Mouse (Mus musculus) embryonic facial prominence, embryonic 10.5 days (tissue): Measurements from ENCODE around the gene Sbsn. TPM values are rescaled to one million over a fixed set of nuclear protein-coding genes. Genes with fewer than 3 reads are reported as not detected.

Experiments
- DNase-seq: peaks from one replicate; pipeline ENCODE4 v3.0.0-alpha.2; 2017; ENCODE audit warnings: low spot score
- H3K27ac ChIP-seq: fragments of 300-500 bp; sonication (generic); replicated peaks from 2 replicates; pipeline ENCODE4 v1.5.1; 2016; ENCODE audit warnings: mild to moderate bottlenecking
- H3K27me3 ChIP-seq: fragments of 300-500 bp; sonication (generic); replicated peaks from 2 replicates; pipeline ENCODE4 v1.6.1; 2016; ENCODE audit warnings: low read depth, mild to moderate bottlenecking; ENCODE audit not compliant: poor library complexity, severe bottlenecking
- H3K36me3 ChIP-seq: fragments of 300-500 bp; sonication (generic); replicated peaks from 2 replicates; pipeline ENCODE4 v1.6.1; 2016; ENCODE audit warnings: mild to moderate bottlenecking, moderate library complexity
- H3K4me1 ChIP-seq: fragments of 300-500 bp; sonication (generic); 2 replicates; pipeline ENCODE4 v1.6.1; 2016
- H3K4me3 ChIP-seq: fragments of 300-500 bp; sonication (generic); 2 replicates; pipeline ENCODE4 v1.5.1; 2016; ENCODE audit warnings: mild to moderate bottlenecking, moderate library complexity
- H3K9me3 ChIP-seq: fragments of 300-500 bp; sonication (generic); 2 replicates; pipeline ENCODE4 v1.6.1; 2016; ENCODE audit warnings: mild to moderate bottlenecking
- WGBS: fragments of 180-500 bp; shearing (Covaris S2); methylation state at CpG from one replicate; pipeline ENCODE4 v1.1.7; 2016; 5-methylcytosine and 5-hydroxymethylcytosine counted together
- polyA plus RNA-seq: library from polyadenylated mRNA; unstranded; fragments of >200 nt; fragmentation: Nextera tagmentation; extraction: Ambion mirVana; gene quantifications from 2 replicates; pipeline ENCODE4 v1.2.1, GENCODE M21; 2016

Sbsn gene
- polyA plus RNA-seq = 0.68 and 1.0 TPM in 2 replicates

GRCm38 (mm10) chr7:30751086-30751669 is at the start of gene Sbsn:
Gene Sbsn (plus strand): TSS chr7:30751471.
- Histone ChIP-seq H3K9me3 (peaks cover 10% of the 10 kb centered on the region; the same call in 1 of the 2 replicates), H3K4me3 (no peak within 1 kb of the TSS), H3K4me1 (peaks cover 9% of the 10 kb centered on the region; the same call in 1 of the 2 replicates), H3K27me3 (no peaks in the 10 kb centered on the region), H3K27ac (no peak within 1 kb of the TSS), H3K36me3 (peaks cover 33% of the 10 kb centered on the region)
- no peak for DNase-seq
- 79% methylated on average over 4 of the region's 5 CpGs for WGBS

- H3K36me3 ChIP-seq = no peaks in the 10 kb centered on the region
These were observed 44.9 kb upstream of the Sbsn start for GRCm38 (mm10) chr7:30706214-30706882.

GRCm38 (mm10) chr7:30707441-30707840 is 43.8 kb upstream of the Sbsn start:
- no peak for DNase-seq
- 97% methylated on average over 1 of the region's 1 CpGs for WGBS
- no peaks in the 10 kb centered on the region for H3K27me3 ChIP-seq

More at GRCm38 (mm10) chr7:30706214-30706882, 44.9 kb upstream of the Sbsn start:
- Histone ChIP-seq H3K4me3 (no peak overlapping the region), H3K27ac (no peak overlapping the region), H3K9me3 (no peaks in the 10 kb centered on the region), H3K4me1 (no peaks in the 10 kb centered on the region), H3K27me3 (no peaks in the 10 kb centered on the region)
- 79% methylated on average over 8 of the region's 8 CpGs for WGBS
- no peak for DNase-seq

GRCm38 (mm10) chr7:30711942-30712341 is 39.3 kb upstream of the Sbsn start, which contains the start of gene Atp4a:
Gene Atp4a (plus strand): TSS chr7:30712209.
- WGBS = 86% methylated on average over 3 of the region's 3 CpGs
- H3K27ac ChIP-seq = no peak within 1 kb of the TSS

More at GRCm38 (mm10) chr7:30707441-30707840, 43.8 kb upstream of the Sbsn start:
- Histone ChIP-seq H3K9me3 (no peaks in the 10 kb centered on the region), H3K27ac (no peak overlapping the region), H3K4me3 (no peak overlapping the region), H3K4me1 (no peaks in the 10 kb centered on the region), H3K36me3 (no peaks in the 10 kb centered on the region)

GRCm38 (mm10) chr7:30717006-30717715 is 34.1 kb upstream of the Sbsn start:
- WGBS = 2% methylated on average over 43 of the region's 43 CpGs
- peak overlapping the region; percentile 50 for H3K4me3 ChIP-seq
- no peak overlapping the region for H3K27ac ChIP-seq
- peaks cover 60% of the 10 kb centered on the region for H3K27me3 ChIP-seq
- H3K36me3 ChIP-seq = no peaks in the 10 kb centered on the region
- peaks cover 12% of the 10 kb centered on the region for H3K4me1 ChIP-seq
- H3K9me3 ChIP-seq = no peaks in the 10 kb centered on the region
- DNase-seq = peak; percentile 90

More at GRCm38 (mm10) chr7:30711942-30712341, 39.3 kb upstream of the Sbsn start, which contains the start of gene Atp4a:
- H3K4me3 ChIP-seq = no peak within 1 kb of the TSS
- no peak for DNase-seq
- H3K9me3 ChIP-seq = no peaks in the 10 kb centered on the region
- H3K4me1 ChIP-seq = peaks cover 3% of the 10 kb centered on the region
- peaks cover 23% of the 10 kb centered on the region for H3K27me3 ChIP-seq
- no peaks in the 10 kb centered on the region for H3K36me3 ChIP-seq

- Histone ChIP-seq H3K9me3 (no peaks in the 10 kb centered on the region), H3K4me1 (peaks cover 12% of the 10 kb centered on the region), H3K27ac (no peak overlapping the region), H3K27me3 (peaks cover 60% of the 10 kb centered on the region), H3K4me3 (peak overlapping the region; percentile 50), H3K36me3 (no peaks in the 10 kb centered on the region)
- 9% methylated on average over 14 of the region's 14 CpGs for WGBS
- no peak for DNase-seq
These were observed 33.6 kb upstream of the Sbsn start for GRCm38 (mm10) chr7:30717716-30718046.

- no peak overlapping the region for H3K4me3 ChIP-seq
- H3K4me1 ChIP-seq = peaks cover 28% of the 10 kb centered on the region
- WGBS = 94% methylated on average over 5 of the region's 5 CpGs
- H3K27ac ChIP-seq = no peak overlapping the region
- no peaks in the 10 kb centered on the region for H3K36me3 ChIP-seq
- H3K9me3 ChIP-seq = no peaks in the 10 kb centered on the region
- H3K27me3 ChIP-seq = peaks cover 60% of the 10 kb centered on the region
- DNase-seq = no peak
These were observed 31.6 kb upstream of the Sbsn start for GRCm38 (mm10) chr7:30719669-30720068.

- Histone ChIP-seq H3K27me3 (peaks cover 44% of the 10 kb centered on the region), H3K36me3 (peaks cover 5% of the 10 kb centered on the region; the same call in 1 of the 2 replicates), H3K4me3 (no peak overlapping the region), H3K27ac (no peak overlapping the region), H3K9me3 (no peaks in the 10 kb centered on the region), H3K4me1 (peaks cover 41% of the 10 kb centered on the region)
- no peak for DNase-seq
- WGBS = 81% methylated on average over 7 of the region's 7 CpGs
These were observed 30.0 kb upstream of the Sbsn start for GRCm38 (mm10) chr7:30721286-30721685.

GRCm38 (mm10) chr7:30723274-30723953 is 27.9 kb upstream of the Sbsn start:
- Histone ChIP-seq H3K27ac (no peak overlapping the region), H3K27me3 (peaks cover 22% of the 10 kb centered on the region), H3K36me3 (peaks cover 21% of the 10 kb centered on the region), H3K9me3 (no peaks in the 10 kb centered on the region), H3K4me3 (no peak overlapping the region), H3K4me1 (peaks cover 37% of the 10 kb centered on the region)
- WGBS = 69% methylated on average over 6 of the region's 6 CpGs
- no peak for DNase-seq

- peak overlapping the region; percentile 84 for H3K4me3 ChIP-seq
These were observed 23.1 kb upstream of the Sbsn start for GRCm38 (mm10) chr7:30728214-30728613.

GRCm38 (mm10) chr7:30728739-30729395 is 22.4 kb upstream of the Sbsn start:
- 9% methylated on average over 26 of the region's 26 CpGs for WGBS
- Histone ChIP-seq H3K4me3 (peak overlapping the region; percentile 84), H3K27me3 (no peaks in the 10 kb centered on the region), H3K4me1 (peaks cover 43% of the 10 kb centered on the region), H3K36me3 (peaks cover 49% of the 10 kb centered on the region), H3K27ac (peak overlapping the region; percentile 91), H3K9me3 (no peaks in the 10 kb centered on the region)
- no peak for DNase-seq

More at GRCm38 (mm10) chr7:30728214-30728613, 23.1 kb upstream of the Sbsn start:
- WGBS = 85% methylated on average over 6 of the region's 6 CpGs
- peaks cover 48% of the 10 kb centered on the region for H3K4me1 ChIP-seq
- H3K27ac ChIP-seq = 0 out of 2 replicates have a peak overlapping the region, but pooled peaks have one; percentile 91
- H3K27me3 ChIP-seq = no peaks in the 10 kb centered on the region
- no peaks in the 10 kb centered on the region for H3K9me3 ChIP-seq
- DNase-seq = no peak
- H3K36me3 ChIP-seq = peaks cover 42% of the 10 kb centered on the region
